Mouse (Mus musculus) T-helper 17 cell (primary cell): Measurements from ENCODE around the gene Zfand3.

ENCODE experiments used
- in situ Hi-C, 2 experiments: fragments of 300-600 bp; cut with MboI, MseI; formaldehyde crosslinking; loops; 1 replicate in 1 of 2; 2 replicates in 1 of 2; pipeline ENCODE4 v1.15.1; 2025; ENCODE audit warnings: high pct_unique_total_duplicates in 2 of 2

The Zfand3 gene

GRCm38 (mm10) chr17:30145596-30146149 lies 141.1 kb downstream of the Zfand3 start:
- in situ Hi-C loops = no loop called here

- in situ Hi-C loops = no loop called here
Measured at GRCm38 (mm10) chr17:30146555-30146954, 142.0 kb downstream of the Zfand3 start.

- in situ Hi-C loops = no loop called here
Measured at GRCm38 (mm10) chr17:30147897-30148296, 143.4 kb downstream of the Zfand3 start.

- in situ Hi-C loops = no loop called here
Measured at GRCm38 (mm10) chr17:30148320-30148719, 143.8 kb downstream of the Zfand3 start.

GRCm38 (mm10) chr17:30149911-30150310 lies 145.4 kb downstream of the Zfand3 start:
- in situ Hi-C loops = no loop called here

- in situ Hi-C loops = no loop called here
Measured at GRCm38 (mm10) chr17:30154144-30154543, 149.6 kb downstream of the Zfand3 start.

GRCm38 (mm10) chr17:30154861-30155260 lies 150.3 kb downstream of the Zfand3 start:
- in situ Hi-C loops = no loop called here

- in situ Hi-C loops = no loop called here
Measured at GRCm38 (mm10) chr17:30155411-30155925, 150.9 kb downstream of the Zfand3 start.

- in situ Hi-C loops = no loop called here
Measured at GRCm38 (mm10) chr17:30158419-30159108, 154.0 kb downstream of the Zfand3 start.

- in situ Hi-C loops = no loop called here
Measured at GRCm38 (mm10) chr17:30159341-30159740, 154.8 kb downstream of the Zfand3 start.

GRCm38 (mm10) chr17:30160823-30161432 lies 156.4 kb downstream of the Zfand3 start:
- in situ Hi-C loops = no loop called here

- in situ Hi-C loops = no loop called here
Measured at GRCm38 (mm10) chr17:30162983-30163382, 158.4 kb downstream of the Zfand3 start.

- in situ Hi-C loops = no loop called here
Measured at GRCm38 (mm10) chr17:30163793-30164192, 159.3 kb downstream of the Zfand3 start.

- in situ Hi-C loops = no loop called here
Measured at GRCm38 (mm10) chr17:30164818-30165217, 160.3 kb downstream of the Zfand3 start.

GRCm38 (mm10) chr17:30177435-30177834 lies 172.9 kb downstream of the Zfand3 start:
- in situ Hi-C loops = no loop called here

- in situ Hi-C loops = no loop called here
Measured at GRCm38 (mm10) chr17:30178402-30178801, 173.9 kb downstream of the Zfand3 start.

GRCm38 (mm10) chr17:30180197-30180596 lies 175.7 kb downstream of the Zfand3 start:
- in situ Hi-C loops = no loop called here

- in situ Hi-C loops = no loop called here
Measured at GRCm38 (mm10) chr17:30181554-30181953, 177.0 kb downstream of the Zfand3 start.

GRCm38 (mm10) chr17:30182063-30182462 lies 177.5 kb downstream of the Zfand3 start:
- in situ Hi-C loops = no loop called here

- in situ Hi-C loops = no loop called here
Measured at GRCm38 (mm10) chr17:30183561-30183960, 179.0 kb downstream of the Zfand3 start.

- in situ Hi-C loops = no loop called here
Measured at GRCm38 (mm10) chr17:30187154-30187553, 182.6 kb downstream of the Zfand3 start.

- in situ Hi-C loops = no loop called here
Measured at GRCm38 (mm10) chr17:30187581-30187980, 183.0 kb downstream of the Zfand3 start.
